Mouse (Mus musculus) midbrain, embryonic 13.5 days (tissue): Measurements from ENCODE around the gene Ap1s1. TPM values are rescaled to one million over a fixed set of nuclear protein-coding genes. Genes with fewer than 3 reads are reported as not detected.

ENCODE experiments used
- ATAC-seq: fragments of 200-750 bp; cut with Nextera tagmentation; 2 replicates; pipeline ENCODE4 v1.8.0; 2017; ENCODE audit warnings: mild to moderate bottlenecking, moderate TSS enrichment, moderate library complexity
- H3K27ac ChIP-seq: fragments of 300-500 bp; sonication (generic); 2 replicates; pipeline ENCODE4 v1.5.1; 2015; ENCODE audit warnings: inconsistent platforms, mild to moderate bottlenecking, moderate library complexity
- H3K27me3 ChIP-seq: fragments of 300-500 bp; sonication (generic); 2 replicates; pipeline ENCODE4 v1.6.1; 2015; ENCODE audit warnings: mild to moderate bottlenecking, inconsistent platforms
- H3K36me3 ChIP-seq: fragments of 300-500 bp; sonication (generic); 2 replicates; pipeline ENCODE4 v1.6.1; 2015; ENCODE audit warnings: mild to moderate bottlenecking, inconsistent platforms
- H3K4me1 ChIP-seq: fragments of 300-500 bp; sonication (generic); replicated peaks from 2 replicates; pipeline ENCODE4 v1.6.1; 2015; ENCODE audit warnings: inconsistent platforms
- H3K4me2 ChIP-seq: fragments of 300-500 bp; sonication (generic); replicated peaks from 2 replicates; pipeline ENCODE4 v1.6.1; 2015; ENCODE audit warnings: moderate library complexity, mild to moderate bottlenecking, inconsistent platforms
- H3K4me3 ChIP-seq: fragments of 300-500 bp; sonication (generic); replicated peaks from 2 replicates; pipeline ENCODE4 v1.5.1; 2015; ENCODE audit warnings: mild to moderate bottlenecking, inconsistent platforms
- H3K9ac ChIP-seq: fragments of 300-500 bp; sonication (generic); replicated peaks from 2 replicates; pipeline ENCODE4 v1.6.1; 2015; ENCODE audit warnings: mild to moderate bottlenecking, inconsistent platforms
- H3K9me3 ChIP-seq: fragments of 300-500 bp; sonication (generic); 2 replicates; pipeline ENCODE4 v1.6.1; 2016; ENCODE audit warnings: mild to moderate bottlenecking, inconsistent platforms
- WGBS: fragments of 180-500 bp; shearing (Covaris S2); methylation state at CpG from one replicate; pipeline ENCODE4 v1.1.7; 2015; 5-methylcytosine and 5-hydroxymethylcytosine counted together
- polyA plus RNA-seq: library from polyadenylated mRNA; unstranded; fragments of >200 nt; fragmentation: Nextera tagmentation; extraction: Ambion mirVana; gene quantifications from 2 replicates; pipeline ENCODE4 v1.2.1, GENCODE M21; 2015

Ap1s1 gene
- polyA plus RNA-seq, 1 experiment from 2014 or later = 257 TPM

DNA sequence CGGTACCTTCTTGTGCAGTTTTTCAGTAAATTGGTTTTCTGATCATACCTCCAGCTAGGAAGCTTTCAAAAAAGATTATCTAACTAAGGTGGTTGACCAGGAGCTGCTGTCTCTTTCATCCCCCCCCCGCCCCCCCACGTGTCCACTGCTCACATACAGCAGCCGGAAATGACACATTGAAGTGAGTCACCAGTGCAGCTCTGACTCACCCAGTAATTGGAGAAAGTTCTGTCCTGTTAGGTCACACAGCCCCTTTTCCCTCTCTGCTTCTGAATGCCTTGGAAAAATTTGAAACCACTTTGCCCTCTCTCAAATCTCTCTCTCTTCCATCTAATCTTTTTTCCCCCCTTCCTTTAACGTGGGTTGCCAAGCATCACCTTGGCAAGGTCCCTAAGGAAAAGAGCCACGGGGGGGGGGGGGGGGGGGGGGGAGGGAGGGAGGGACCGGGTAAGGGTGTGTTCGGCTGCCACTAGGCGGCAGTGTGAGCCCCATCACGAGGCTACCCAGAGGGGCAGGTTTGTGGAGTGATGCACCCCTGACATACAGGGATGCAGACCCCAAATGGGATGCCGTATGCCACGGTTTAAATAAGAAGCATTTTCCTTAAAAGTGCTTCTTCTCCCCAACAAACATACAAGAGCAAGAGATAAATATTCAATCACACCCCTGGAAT, 16.0 kb upstream of the Ap1s1 start:
- no peak for ATAC-seq
- no peak overlapping the region for H3K9ac ChIP-seq
- H3K4me1 ChIP-seq = no peaks in the 10 kb centered on the region
- H3K4me2 ChIP-seq = no peak overlapping the region
- H3K27ac ChIP-seq = no peak overlapping the region
- no peaks in the 10 kb centered on the region for H3K9me3 ChIP-seq
- H3K4me3 ChIP-seq = no peak overlapping the region
- H3K27me3 ChIP-seq = no peaks in the 10 kb centered on the region
- no peaks in the 10 kb centered on the region for H3K36me3 ChIP-seq
- 33% methylated on average over 10 of the region's 12 CpGs for WGBS

- Histone ChIP-seq H3K4me3 (no peak overlapping the region), H3K4me1 (no peaks in the 10 kb centered on the region), H3K9ac (no peak overlapping the region), H3K9me3 (no peaks in the 10 kb centered on the region; the same call in 1 of the 2 replicates), H3K27me3 (no peaks in the 10 kb centered on the region), H3K4me2 (no peak overlapping the region), H3K27ac (no peak overlapping the region), H3K36me3 (no peaks in the 10 kb centered on the region)
- WGBS = 91% methylated on average over 5 of the region's 5 CpGs
- no peak for ATAC-seq
Measured at GRCm38 (mm10) chr5:137054873-137055272, 8.9 kb upstream of the Ap1s1 start.

GRCm38 (mm10) chr5:137054299-137054698, 8.4 kb upstream of the Ap1s1 start:
- no peak for ATAC-seq
- H3K9me3 ChIP-seq = no peaks in the 10 kb centered on the region; the same call in 1 of the 2 replicates
- no peak overlapping the region for H3K4me3 ChIP-seq
- H3K36me3 ChIP-seq = no peaks in the 10 kb centered on the region
- WGBS = 93% methylated on average over 7 of the region's 7 CpGs
- H3K9ac ChIP-seq = no peak overlapping the region
- no peak overlapping the region for H3K27ac ChIP-seq
- no peaks in the 10 kb centered on the region for H3K27me3 ChIP-seq
- no peaks in the 10 kb centered on the region for H3K4me1 ChIP-seq
- no peak overlapping the region for H3K4me2 ChIP-seq

DNA sequence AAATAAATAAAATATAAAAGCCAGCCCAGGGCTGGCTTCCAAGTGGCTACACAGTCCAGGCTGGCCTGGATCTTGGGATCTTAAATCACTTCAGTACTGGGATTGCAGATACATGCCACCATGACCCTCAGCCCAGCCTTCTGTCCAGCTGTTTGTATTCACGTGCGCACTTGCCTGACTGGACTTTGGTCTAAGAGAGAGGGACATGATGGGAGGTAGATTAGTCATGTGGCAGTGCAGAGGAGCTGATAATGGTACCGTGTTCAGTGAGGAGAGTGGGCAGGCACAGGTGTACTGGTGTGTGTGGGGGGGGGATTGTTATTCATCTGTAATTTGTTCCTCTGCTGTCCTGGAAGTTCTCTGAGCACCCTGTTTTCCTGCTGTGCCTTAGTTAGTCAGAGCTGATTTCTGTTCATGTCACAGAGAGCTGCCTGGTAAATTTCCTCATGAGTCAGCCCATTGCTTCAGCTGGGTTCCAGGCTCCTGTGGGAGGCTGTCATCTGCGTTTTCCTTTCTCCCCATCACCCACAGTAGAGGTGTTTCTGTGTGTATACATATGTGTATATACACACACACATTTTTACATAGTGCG, 6.1 kb upstream of the Ap1s1 start:
- Histone ChIP-seq H3K4me1 (peaks cover 2% of the 10 kb centered on the region; the same call in 1 of the 2 replicates), H3K4me2 (no peak overlapping the region), H3K9ac (no peak overlapping the region), H3K27me3 (no peaks in the 10 kb centered on the region), H3K27ac (no peak overlapping the region), H3K36me3 (no peaks in the 10 kb centered on the region), H3K9me3 (no peaks in the 10 kb centered on the region; the same call in 1 of the 2 replicates), H3K4me3 (no peak overlapping the region)
- ATAC-seq = no peak
- WGBS = 86% methylated on average over 5 of the region's 5 CpGs

- 60% methylated on average over 6 of the region's 6 CpGs for WGBS
- ATAC-seq = no peak
- no peak overlapping the region for H3K27ac ChIP-seq
Measured at GRCm38 (mm10) chr5:137051125-137051524, 5.2 kb upstream of the Ap1s1 start.

GRCm38 (mm10) chr5:137046991-137047390, 1.1 kb upstream of the Ap1s1 start:
- Histone ChIP-seq H3K4me2 (no peak overlapping the region), H3K4me1 (peaks cover 19% of the 10 kb centered on the region), H3K4me3 (no peak overlapping the region), H3K27me3 (no peaks in the 10 kb centered on the region), H3K36me3 (peaks cover 11% of the 10 kb centered on the region), H3K27ac (peak overlapping the region; percentile 39; the same call in 1 of the 2 replicates), H3K9ac (no peak overlapping the region), H3K9me3 (no peaks in the 10 kb centered on the region)
- ATAC-seq = no peak

More at GRCm38 (mm10) chr5:137051125-137051524, 5.2 kb upstream of the Ap1s1 start:
- H3K4me2 ChIP-seq = no peak overlapping the region
- no peaks in the 10 kb centered on the region for H3K27me3 ChIP-seq
- H3K4me3 ChIP-seq = no peak overlapping the region
- no peaks in the 10 kb centered on the region for H3K36me3 ChIP-seq
- H3K9me3 ChIP-seq = no peaks in the 10 kb centered on the region; the same call in 1 of the 2 replicates
- no peak overlapping the region for H3K9ac ChIP-seq
- peaks cover 9% of the 10 kb centered on the region for H3K4me1 ChIP-seq

DNA sequence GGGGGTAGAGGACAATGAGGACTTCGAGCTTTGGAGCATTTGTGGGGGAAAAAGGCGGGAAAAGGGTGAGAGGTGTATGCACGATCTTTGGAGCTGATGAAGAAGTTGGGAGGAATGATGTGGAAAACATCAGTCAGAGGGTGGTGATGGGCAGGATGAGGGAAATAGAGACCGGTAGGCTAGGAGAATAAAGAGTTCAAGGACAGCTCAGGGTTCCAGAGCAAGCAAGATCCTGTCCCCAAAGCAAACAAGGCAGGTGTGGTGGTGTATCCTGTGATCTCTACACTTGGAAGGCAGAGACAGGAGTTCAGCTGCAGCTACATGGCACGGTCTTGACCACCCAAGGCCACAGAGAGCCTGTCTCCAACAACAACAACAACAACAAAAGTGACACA, 386 bp upstream of the Ap1s1 start:
- 22% methylated on average over 5 of the region's 5 CpGs for WGBS
- H3K9ac ChIP-seq = no peak overlapping the region

DNA sequence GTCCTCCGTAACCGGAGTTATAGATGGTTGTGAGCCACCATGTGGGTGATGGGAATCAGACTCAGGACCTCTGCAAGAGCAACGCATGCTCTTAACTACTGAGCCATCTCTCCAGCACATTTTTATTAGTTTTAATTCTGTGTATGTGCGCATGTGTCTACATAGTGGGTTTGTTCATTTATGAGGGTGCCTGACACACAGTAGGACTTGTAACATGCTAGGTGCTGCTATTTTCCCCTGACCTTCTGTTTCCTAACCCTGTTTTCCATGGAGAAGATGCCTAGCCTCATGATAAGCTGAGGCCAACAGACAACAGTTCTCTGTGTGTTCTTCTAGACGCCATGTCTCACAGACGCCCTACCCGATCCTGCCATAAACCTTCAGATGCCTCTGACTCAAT, 1.9 kb downstream of the Ap1s1 start:
- peaks cover 39% of the 10 kb centered on the region for H3K36me3 ChIP-seq
- no peaks in the 10 kb centered on the region for H3K27me3 ChIP-seq
- ATAC-seq = no peak
- no peak overlapping the region for H3K27ac ChIP-seq
- WGBS = 97% methylated on average over 7 of the region's 7 CpGs
- H3K4me3 ChIP-seq = no peak overlapping the region
- H3K9me3 ChIP-seq = no peaks in the 10 kb centered on the region
- H3K9ac ChIP-seq = no peak overlapping the region
- H3K4me2 ChIP-seq = no peak overlapping the region
- peaks cover 19% of the 10 kb centered on the region for H3K4me1 ChIP-seq

More for the DNA sequence above, 386 bp upstream of the Ap1s1 start:
- Histone ChIP-seq H3K27me3 (no peaks in the 10 kb centered on the region), H3K27ac (peak overlapping the region; percentile 87), H3K9me3 (no peaks in the 10 kb centered on the region), H3K4me1 (peaks cover 19% of the 10 kb centered on the region), H3K4me3 (peak overlapping the region; percentile 79), H3K4me2 (peak overlapping the region; percentile 90), H3K36me3 (peaks cover 18% of the 10 kb centered on the region)
- ATAC-seq = no peak; the same call in none of the 2 replicates

DNA sequence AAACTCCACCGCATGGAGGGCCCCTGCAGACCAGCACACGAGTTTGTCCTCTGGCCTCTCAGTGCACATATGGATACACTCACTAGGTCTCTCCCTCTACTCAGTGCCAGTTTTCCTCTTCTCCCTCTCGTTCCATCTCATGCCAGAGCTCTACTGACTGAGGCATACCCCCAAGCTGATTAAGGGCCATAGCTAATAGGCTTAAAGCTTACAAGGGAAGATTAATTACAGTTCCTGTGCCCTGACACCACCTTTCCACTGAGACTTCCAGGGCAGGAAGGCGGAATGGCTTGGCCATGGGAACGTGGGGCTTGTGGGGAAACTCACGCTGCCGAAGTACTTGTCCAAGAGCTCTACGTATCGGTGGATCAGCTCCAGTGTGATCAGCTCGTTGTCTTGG, 4.5 kb downstream of the Ap1s1 start:
- Histone ChIP-seq H3K4me1 (peaks cover 13% of the 10 kb centered on the region), H3K27me3 (no peaks in the 10 kb centered on the region), H3K4me2 (no peak overlapping the region), H3K9ac (no peak overlapping the region), H3K9me3 (no peaks in the 10 kb centered on the region), H3K4me3 (no peak overlapping the region), H3K27ac (no peak overlapping the region), H3K36me3 (peaks cover 65% of the 10 kb centered on the region)
- 77% methylated on average over 10 of the region's 10 CpGs for WGBS
- ATAC-seq = no peak

DNA sequence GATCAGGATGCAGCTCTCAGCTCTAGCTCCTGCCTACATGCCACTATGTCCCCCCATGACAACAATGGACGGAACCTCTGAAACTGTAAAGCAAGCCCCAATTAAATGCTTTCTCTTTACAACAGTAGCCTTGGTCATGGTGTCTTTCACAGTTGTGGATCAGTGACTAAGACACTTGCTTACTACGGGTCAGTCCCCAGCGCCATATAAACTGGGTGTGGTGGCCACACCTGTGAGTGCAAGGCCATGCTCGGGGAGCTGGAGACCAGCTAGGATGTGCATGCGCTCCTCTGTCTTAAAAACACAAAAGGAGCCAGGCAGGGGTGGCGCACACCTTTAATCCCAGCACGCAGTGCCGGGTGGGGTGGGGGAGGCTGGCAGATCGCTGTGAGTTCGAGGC, 6.5 kb downstream of the Ap1s1 start:
- no peak overlapping the region for H3K27ac ChIP-seq
- H3K4me2 ChIP-seq = no peak overlapping the region
- WGBS = 93% methylated on average over 10 of the region's 10 CpGs
- H3K4me3 ChIP-seq = no peak overlapping the region
- peaks cover under 1% of the 10 kb centered on the region; the same call in 1 of the 2 replicates for H3K4me1 ChIP-seq
- H3K36me3 ChIP-seq = peaks cover 76% of the 10 kb centered on the region
- H3K9ac ChIP-seq = no peak overlapping the region
- no peaks in the 10 kb centered on the region for H3K27me3 ChIP-seq
- no peak for ATAC-seq
- no peaks in the 10 kb centered on the region for H3K9me3 ChIP-seq

- WGBS = 86% methylated on average over 13 of the region's 13 CpGs
- Histone ChIP-seq H3K9ac (no peak overlapping the region), H3K36me3 (peaks cover 57% of the 10 kb centered on the region), H3K4me3 (no peak overlapping the region), H3K9me3 (no peaks in the 10 kb centered on the region), H3K27ac (no peak overlapping the region), H3K4me1 (peaks cover 13% of the 10 kb centered on the region), H3K4me2 (no peak overlapping the region), H3K27me3 (peaks cover 22% of the 10 kb centered on the region)
- ATAC-seq = no peak
Measured at GRCm38 (mm10) chr5:137036211-137036610, 9.7 kb downstream of the Ap1s1 start.

DNA sequence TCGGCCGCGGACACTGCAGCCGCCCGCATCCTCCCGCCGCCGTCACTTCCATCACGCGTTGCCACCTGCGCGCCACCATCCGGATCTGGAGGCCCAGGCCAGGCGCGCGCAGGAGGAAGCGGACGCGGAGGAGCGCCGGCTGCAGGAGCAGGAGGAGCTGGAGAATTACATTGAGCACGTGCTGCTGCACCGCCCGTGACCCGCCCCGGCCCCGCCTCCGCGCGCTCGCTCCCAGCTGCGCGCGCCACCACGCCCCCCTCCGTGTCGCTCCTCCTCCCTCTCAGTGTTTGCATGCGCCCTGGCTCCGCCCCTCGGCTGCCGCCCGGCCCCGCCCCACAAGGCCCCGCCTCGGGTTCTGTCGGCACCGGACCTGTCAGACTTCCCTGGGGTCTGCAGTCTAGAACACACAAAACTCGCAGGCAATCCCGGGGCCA, 13.3 kb downstream of the Ap1s1 start:
- under 1% methylated on average over 47 of the region's 49 CpGs for WGBS
- peak; percentile 65 for ATAC-seq
- Histone ChIP-seq H3K4me3 (peak overlapping the region; percentile 55), H3K9ac (peak overlapping the region; percentile 69), H3K4me1 (peaks cover 37% of the 10 kb centered on the region), H3K9me3 (no peaks in the 10 kb centered on the region), H3K27ac (no peak overlapping the region), H3K4me2 (peak overlapping the region; percentile 96), H3K36me3 (peaks cover 24% of the 10 kb centered on the region), H3K27me3 (peaks cover 55% of the 10 kb centered on the region)
